Mouse (Mus musculus) cerebellum, adult 2 months (tissue): Measurements from ENCODE around the gene Anxa6. TPM values are rescaled to one million over a fixed set of nuclear protein-coding genes. Genes with fewer than 3 reads are reported as not detected.

Experiments used
- DNase-seq, 2 experiments: peaks; one replicate each; pipeline ENCODE4 v3.0.0; 2021
- H3K27ac ChIP-seq: fragments of 200-500 bp; 2 replicates; pipeline ENCODE4 v1.5.1; 2012; ENCODE audit warnings: low read length, control low read depth, inconsistent platforms; ENCODE audit not compliant: insufficient read depth
- H3K27me3 ChIP-seq: fragments of 200-500 bp; 2 replicates; pipeline ENCODE4 v1.6.1; 2012; ENCODE audit warnings: inconsistent platforms, mild to moderate bottlenecking, low read length, moderate library complexity; ENCODE audit not compliant: control insufficient read depth, insufficient read depth
- H3K4me1 ChIP-seq: fragments of 200-500 bp; 2 replicates; pipeline ENCODE4 v1.6.1; 2011; ENCODE audit warnings: low read length; ENCODE audit not compliant: control insufficient read depth, insufficient read depth
- H3K4me3 ChIP-seq: fragments of 200-500 bp; replicated peaks from 2 replicates; pipeline ENCODE3; 2011; ENCODE audit warnings: mild to moderate bottlenecking, low read depth, low read length, control low read depth; ENCODE audit not compliant: insufficient read depth
- CTCF ChIP-seq: fragments of 200-500 bp; IDR thresholded peaks from 2 replicates; pipeline ENCODE4 v1.5.1; 2011; ENCODE audit warnings: low read depth, mild to moderate bottlenecking, control low read depth, low read length, moderate library complexity, borderline replicate concordance; ENCODE audit not compliant: insufficient read depth
- POLR2A ChIP-seq: fragments of 200-500 bp; IDR thresholded peaks from 2 replicates; pipeline ENCODE4 v1.6.1; 2011; ENCODE audit warnings: low read length, control low read depth, borderline replicate concordance; ENCODE audit not compliant: insufficient read depth
- WGBS: fragments of 180-500 bp; shearing (Covaris S2); methylation state at CpG from one replicate; pipeline ENCODE4 v1.1.7; 2018; 5-methylcytosine and 5-hydroxymethylcytosine counted together
- polyA plus RNA-seq: library from polyadenylated mRNA; depleted of rRNA; stranded (reverse); fragments of >200 nt; gene quantifications from 2 replicates; pipeline ENCODE4 v1.2.3, GENCODE M21; 2012; rRNA removed

Gene Anxa6
- polyA plus RNA-seq, 1 experiment, result 131 TPM

- WGBS, result 87% methylated on average over 8 of the region's 8 CpGs
- Histone ChIP-seq H3K4me1 (peaks cover 9% of the 10 kb centered on the region; the same call in 1 of the 2 replicates), H3K4me3 (no peak overlapping the region), H3K27ac (no peak overlapping the region; the same call in 1 of the 2 replicates), H3K27me3 (no peaks in the 10 kb centered on the region)
- no peak for DNase-seq
- no peak for TF ChIP-seq CTCF
- TF ChIP-seq POLR2A, result no peak
These were observed 103.5 kb downstream of the Anxa6 start for GRCm38 (mm10) chr11:54929744-54930143.

GRCm38 (mm10) chr11:54929290-54929689 is 104.0 kb downstream of the Anxa6 start:
- no peak for DNase-seq
- H3K27ac ChIP-seq, result no peak overlapping the region; the same call in 1 of the 2 replicates
- TF ChIP-seq POLR2A (no peak), CTCF (no peak)
- H3K4me1 ChIP-seq, result peaks cover 9% of the 10 kb centered on the region; the same call in 1 of the 2 replicates
- H3K4me3 ChIP-seq, result no peak overlapping the region
- WGBS, result 96% methylated on average over 6 of the region's 6 CpGs
- no peaks in the 10 kb centered on the region for H3K27me3 ChIP-seq

Other genes with a start within 250 kb of the Anxa6 start
- 60.8 and 61.5 TPM in 2 replicates for gene Cdc42se2, start 245.8 kb downstream of the Anxa6 start, polyA plus RNA-seq
- 18.8 and 24.3 TPM in 2 replicates for gene Lyrm7, start 172.5 kb downstream of the Anxa6 start, polyA plus RNA-seq
- gene Hint1, start 167.1 kb downstream of the Anxa6 start, polyA plus RNA-seq, result 786 and 797 TPM in 2 replicates
- gene Gpx3, start 131.0 kb downstream of the Anxa6 start, polyA plus RNA-seq, result 14.2 and 15.5 TPM in 2 replicates
- 31.1 and 33.1 TPM in 2 replicates for gene Tnip1, start 70.5 kb downstream of the Anxa6 start, polyA plus RNA-seq
- gene Ccdc69, start 44.7 kb upstream of the Anxa6 start, polyA plus RNA-seq, result 5.4 and 6.1 TPM in 2 replicates
- 47.0 and 53.0 TPM in 2 replicates for gene Gm2a, start 64.7 kb upstream of the Anxa6 start, polyA plus RNA-seq
- gene Slc36a3, start 118.3 kb upstream of the Anxa6 start, polyA plus RNA-seq, result not detected in 2 replicates
- gene Slc36a2, start 151.6 kb upstream of the Anxa6 start, polyA plus RNA-seq, result 0.71 and 0.82 TPM in 2 replicates
- gene Slc36a1, start 170.9 kb upstream of the Anxa6 start, polyA plus RNA-seq, result 41.1 and 41.5 TPM in 2 replicates